Mouse (Mus musculus) neural tube, embryonic 15.5 days (tissue): Measurements from ENCODE around the gene Ip6k3. TPM values are rescaled to one million over a fixed set of nuclear protein-coding genes. Genes with fewer than 3 reads are reported as not detected.

ENCODE experiments used
- ATAC-seq: fragments of 200-750 bp; cut with Nextera tagmentation; 2 replicates; pipeline ENCODE4 v1.8.0; 2017; ENCODE audit warnings: mild to moderate bottlenecking, moderate TSS enrichment, moderate library complexity; ENCODE audit not compliant: low FRiP score
- H3K27ac ChIP-seq: fragments of 300-500 bp; sonication (generic); replicated peaks from 2 replicates; pipeline ENCODE4 v1.5.1; 2015; ENCODE audit warnings: mild to moderate bottlenecking, inconsistent platforms
- H3K27me3 ChIP-seq: fragments of 300-500 bp; sonication (generic); replicated peaks from 2 replicates; pipeline ENCODE4 v1.6.1; 2015; ENCODE audit warnings: inconsistent platforms
- H3K36me3 ChIP-seq: fragments of 300-500 bp; sonication (generic); 2 replicates; pipeline ENCODE4 v1.6.1; 2015; ENCODE audit warnings: inconsistent platforms
- H3K4me1 ChIP-seq: fragments of 300-500 bp; sonication (generic); 2 replicates; pipeline ENCODE4 v1.6.1; 2015; ENCODE audit warnings: inconsistent platforms
- H3K4me2 ChIP-seq: fragments of 300-500 bp; sonication (generic); 2 replicates; pipeline ENCODE4 v1.6.1; 2015; ENCODE audit warnings: inconsistent platforms, mild to moderate bottlenecking, moderate library complexity
- H3K4me3 ChIP-seq: fragments of 300-500 bp; sonication (generic); replicated peaks from 2 replicates; pipeline ENCODE4 v1.5.1; 2015; ENCODE audit warnings: mild to moderate bottlenecking, inconsistent platforms
- H3K9ac ChIP-seq: fragments of 300-500 bp; sonication (generic); replicated peaks from 2 replicates; pipeline ENCODE4 v1.6.1; 2015; ENCODE audit warnings: mild to moderate bottlenecking, inconsistent platforms
- H3K9me3 ChIP-seq: fragments of 300-500 bp; sonication (generic); replicated peaks from 2 replicates; pipeline ENCODE4 v1.6.1; 2016; ENCODE audit warnings: inconsistent platforms
- WGBS: fragments of 180-500 bp; shearing (Covaris S2); methylation state at CpG from one replicate; pipeline ENCODE4 v1.1.7; 2015; ENCODE audit warnings: mixed read lengths; 5-methylcytosine and 5-hydroxymethylcytosine counted together
- polyA plus RNA-seq: library from polyadenylated mRNA; unstranded; fragments of >200 nt; fragmentation: Nextera tagmentation; extraction: Ambion mirVana; gene quantifications from 2 replicates; pipeline ENCODE4 v1.2.1, GENCODE M21; 2015

Ip6k3 gene
- 0.23 and 0.40 TPM in 2 replicates for polyA plus RNA-seq

DNA sequence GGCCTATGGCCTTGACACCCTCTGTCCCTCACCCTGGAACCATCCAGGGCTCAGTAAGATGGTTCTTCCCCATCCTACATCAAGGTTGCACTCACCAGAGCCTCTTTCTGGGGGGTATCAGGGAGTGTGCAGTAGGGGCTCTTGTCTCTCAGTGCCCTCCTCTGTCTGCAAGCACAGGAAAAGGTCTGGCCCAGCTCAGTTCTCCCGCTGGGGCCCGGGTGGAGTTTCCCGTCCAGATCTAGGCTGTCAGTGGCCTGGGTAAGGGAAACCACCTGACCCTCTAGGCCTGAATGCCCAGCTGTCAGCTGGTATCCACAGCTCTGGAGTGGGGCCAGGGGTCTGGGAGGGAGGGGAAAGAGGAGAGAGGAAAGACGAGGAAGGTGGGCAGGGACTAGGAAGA, at the start of gene Ip6k3:
TSS of gene Ip6k3 (minus strand) at position 251 of the 400 bp plus-strand sequence.
- Histone ChIP-seq H3K36me3 (no peaks in the 10 kb centered on the region), H3K27me3 (no peaks in the 10 kb centered on the region), H3K9me3 (no peaks in the 10 kb centered on the region), H3K4me1 (peaks cover 18% of the 10 kb centered on the region), H3K9ac (no peak within 1 kb of the TSS), H3K4me2 (no peak within 1 kb of the TSS), H3K4me3 (no peak within 1 kb of the TSS), H3K27ac (no peak within 1 kb of the TSS)
- ATAC-seq, result no peak
- WGBS, result 52% methylated on average over 4 of the region's 4 CpGs

- WGBS, result 5% methylated on average over 11 of the region's 11 CpGs
- ATAC-seq, result 0 out of 2 replicates have a peak, but pooled peaks have one; percentile 53
- H3K9me3 ChIP-seq, result no peaks in the 10 kb centered on the region
- no peaks in the 10 kb centered on the region for H3K36me3 ChIP-seq
- H3K27me3 ChIP-seq, result 0 out of 2 replicates have a peak, but pooled peaks cover 2% of the 10 kb centered on the region
- no peak overlapping the region for H3K4me2 ChIP-seq
- no peak overlapping the region for H3K27ac ChIP-seq
- H3K4me1 ChIP-seq, result peaks cover 14% of the 10 kb centered on the region; the same call in 1 of the 2 replicates
- no peak overlapping the region for H3K4me3 ChIP-seq
- no peak overlapping the region for H3K9ac ChIP-seq
Measured at GRCm38 (mm10) chr17:27212768-27213525, 45.4 kb upstream of the Ip6k3 start.

GRCm38 (mm10) chr17:27212006-27212405, 44.4 kb upstream of the Ip6k3 start:
- Histone ChIP-seq H3K4me2 (no peak overlapping the region), H3K4me3 (no peak overlapping the region), H3K36me3 (no peaks in the 10 kb centered on the region), H3K9ac (no peak overlapping the region), H3K27me3 (no peaks in the 10 kb centered on the region), H3K4me1 (peaks cover 16% of the 10 kb centered on the region), H3K9me3 (no peaks in the 10 kb centered on the region), H3K27ac (no peak overlapping the region)
- no peak for ATAC-seq
- 27% methylated on average over 6 of the region's 6 CpGs for WGBS

- Histone ChIP-seq H3K4me1 (peaks cover 43% of the 10 kb centered on the region), H3K4me3 (no peak overlapping the region), H3K4me2 (no peak overlapping the region), H3K27ac (peak overlapping the region; percentile 23; the same call in 1 of the 2 replicates), H3K9ac (no peak overlapping the region), H3K9me3 (no peaks in the 10 kb centered on the region), H3K36me3 (peaks cover 3% of the 10 kb centered on the region; the same call in 1 of the 2 replicates), H3K27me3 (no peaks in the 10 kb centered on the region)
- ATAC-seq, result no peak
- 32% methylated on average over 11 of the region's 11 CpGs for WGBS
Measured at GRCm38 (mm10) chr17:27207113-27207707, 39.6 kb upstream of the Ip6k3 start.

DNA sequence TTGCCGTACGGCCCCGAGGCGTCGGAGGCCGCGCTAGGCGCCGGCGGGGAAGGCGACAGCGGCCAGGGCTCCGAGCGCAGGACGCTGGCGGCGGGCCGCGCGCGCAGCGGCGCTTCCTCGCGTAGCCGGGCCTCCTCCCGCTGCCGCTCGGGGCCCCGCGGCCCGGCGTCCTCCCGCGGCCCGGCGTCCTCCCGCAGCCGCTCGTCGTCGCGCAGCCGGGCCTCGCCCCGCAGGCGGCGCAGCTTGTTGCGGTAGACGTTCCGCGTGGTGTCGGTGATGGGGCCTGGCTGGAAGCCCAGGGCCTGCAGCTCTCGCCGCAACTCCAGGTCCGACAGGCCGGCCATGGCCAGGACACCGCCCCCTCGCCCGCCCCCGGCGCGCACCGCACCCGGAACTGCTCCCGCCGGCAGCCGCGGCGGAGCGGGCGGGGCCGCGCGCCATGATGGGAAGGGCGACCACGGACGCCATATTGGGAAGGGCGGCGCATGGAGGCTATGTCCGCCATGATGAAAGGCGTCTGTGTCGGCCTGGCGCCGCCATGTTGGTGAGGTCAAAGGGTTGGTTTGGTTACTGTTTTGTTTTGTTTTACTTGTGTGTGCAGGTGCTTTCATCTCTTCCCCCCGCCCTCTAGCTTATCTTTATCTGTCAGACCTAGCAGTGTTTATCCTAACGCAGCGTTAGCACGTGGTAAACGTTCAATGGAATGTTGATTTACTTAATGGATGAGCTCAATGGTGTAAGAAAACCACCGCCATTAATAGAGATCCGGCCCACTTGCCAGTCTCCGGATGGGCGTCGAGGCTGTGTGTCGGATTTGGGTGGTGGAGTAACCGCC, 36.7 kb upstream of the Ip6k3 start, which contains the start of gene Lemd2:
TSS of gene Lemd2 (minus strand) at position 395 of the 835 bp plus-strand sequence.
- 5% methylated on average over 74 of the region's 97 CpGs for WGBS
- peak; percentile 90 for ATAC-seq
- peaks cover 67% of the 10 kb centered on the region for H3K4me1 ChIP-seq

GRCm38 (mm10) chr17:27203358-27204074, 35.9 kb upstream of the Ip6k3 start:
- Histone ChIP-seq H3K27ac (peak overlapping the region; percentile 96), H3K9ac (peak overlapping the region; percentile 97), H3K4me3 (peak overlapping the region; percentile 87), H3K36me3 (peaks cover 31% of the 10 kb centered on the region), H3K9me3 (no peaks in the 10 kb centered on the region), H3K27me3 (no peaks in the 10 kb centered on the region), H3K4me1 (peaks cover 67% of the 10 kb centered on the region), H3K4me2 (peak overlapping the region; percentile 79)
- under 1% methylated on average over 66 of the region's 74 CpGs for WGBS
- peak; percentile 26 for ATAC-seq

More for the DNA sequence above, 36.7 kb upstream of the Ip6k3 start, which contains the start of gene Lemd2:
- Histone ChIP-seq H3K9ac (peak within 1 kb of the TSS; percentile 97), H3K27ac (peak within 1 kb of the TSS; percentile 96), H3K36me3 (peaks cover 26% of the 10 kb centered on the region), H3K4me2 (peak within 1 kb of the TSS; percentile 79), H3K27me3 (no peaks in the 10 kb centered on the region), H3K4me3 (peak within 1 kb of the TSS; percentile 87), H3K9me3 (no peaks in the 10 kb centered on the region)

GRCm38 (mm10) chr17:27202919-27203357, 35.3 kb upstream of the Ip6k3 start:
- Histone ChIP-seq H3K4me3 (peak overlapping the region; percentile 87), H3K4me1 (peaks cover 67% of the 10 kb centered on the region), H3K27me3 (no peaks in the 10 kb centered on the region), H3K9ac (peak overlapping the region; percentile 97), H3K4me2 (peak overlapping the region; percentile 79), H3K36me3 (peaks cover 36% of the 10 kb centered on the region), H3K9me3 (no peaks in the 10 kb centered on the region), H3K27ac (peak overlapping the region; percentile 96)
- ATAC-seq, result no peak
- WGBS, result 47% methylated on average over 14 of the region's 14 CpGs

- no peaks in the 10 kb centered on the region for H3K27me3 ChIP-seq
- no peak overlapping the region for H3K27ac ChIP-seq
- no peak for ATAC-seq
- H3K9ac ChIP-seq, result no peak overlapping the region
- peaks cover 62% of the 10 kb centered on the region for H3K4me1 ChIP-seq
- H3K4me3 ChIP-seq, result no peak overlapping the region
- no peaks in the 10 kb centered on the region for H3K9me3 ChIP-seq
- WGBS, result 87% methylated on average over 2 of the region's 2 CpGs
- no peak overlapping the region for H3K4me2 ChIP-seq
- H3K36me3 ChIP-seq, result peaks cover 45% of the 10 kb centered on the region
Measured at GRCm38 (mm10) chr17:27201981-27202380, 34.4 kb upstream of the Ip6k3 start.

GRCm38 (mm10) chr17:27200801-27201200, 33.2 kb upstream of the Ip6k3 start:
- 8% methylated on average over 11 of the region's 11 CpGs for WGBS
- no peak overlapping the region for H3K4me2 ChIP-seq
- H3K27ac ChIP-seq, result peak overlapping the region; percentile 65
- peaks cover 53% of the 10 kb centered on the region for H3K36me3 ChIP-seq
- peak overlapping the region; percentile 26; the same call in 1 of the 2 replicates for H3K9ac ChIP-seq
- no peaks in the 10 kb centered on the region for H3K27me3 ChIP-seq
- no peak overlapping the region for H3K4me3 ChIP-seq
- no peak for ATAC-seq
- peaks cover 51% of the 10 kb centered on the region for H3K4me1 ChIP-seq
- H3K9me3 ChIP-seq, result no peaks in the 10 kb centered on the region

- peaks cover 62% of the 10 kb centered on the region for H3K36me3 ChIP-seq
- H3K4me3 ChIP-seq, result no peak overlapping the region
- H3K9me3 ChIP-seq, result no peaks in the 10 kb centered on the region
- no peaks in the 10 kb centered on the region for H3K27me3 ChIP-seq
- peaks cover 41% of the 10 kb centered on the region for H3K4me1 ChIP-seq
- no peak overlapping the region for H3K4me2 ChIP-seq
- 58% methylated on average over 7 of the region's 7 CpGs for WGBS
- H3K9ac ChIP-seq, result 0 out of 2 replicates have a peak overlapping the region, but pooled peaks have one; percentile 26
- peak overlapping the region; percentile 65; the same call in 1 of the 2 replicates for H3K27ac ChIP-seq
- ATAC-seq, result no peak
Measured at GRCm38 (mm10) chr17:27199864-27200263, 32.3 kb upstream of the Ip6k3 start.
